Mouse (Mus musculus): Measurements from ENCODE around the gene Tgm3. TPM values are rescaled to one million over a fixed set of nuclear protein-coding genes. Genes with fewer than 3 reads are reported as not detected.

Tgm3 gene
- polyA plus RNA-seq (2014; fragmentation: Nextera tagmentation; extraction: Ambion mirVana), result 0.06 TPM in 1 of 2 replicates, not detected in the other

GRCm38 (mm10) chr2:130012026-130012425 lies at the start of gene Tgm3:
Gene Tgm3, plus strand, starts transcription at chr2:130012349.
- no peak within 1 kb of the TSS for H3K27ac ChIP-seq (ENCODE audit: low read depth, low read length)
- WGBS (ENCODE audit: insufficient replicate concordance), result 31% methylated on average over 7 of the region's 7 CpGs
- H3K4me2 ChIP-seq, result no peak within 1 kb of the TSS
- H3K36me3 ChIP-seq (ENCODE audit: control insufficient read depth, insufficient read depth, low read length), result no peaks in the 10 kb centered on the region
- H3K4me1 ChIP-seq (ENCODE audit: control insufficient read depth, insufficient read depth, low read length), result no peaks in the 10 kb centered on the region
- H3K4me3 ChIP-seq (ENCODE audit: low read depth, low read length), result no peak within 1 kb of the TSS
- H3K27me3 ChIP-seq (ENCODE audit: control insufficient read depth, insufficient read depth, low read length), result peaks cover 6% of the 10 kb centered on the region; the same call in 1 of the 2 replicates
- no peak within 1 kb of the TSS for H3K9ac ChIP-seq (ENCODE audit: low read depth, low read length)
- no peak for ATAC-seq (replicated peaks; ENCODE audit: insufficient number of reproducible peaks, low FRiP score, low TSS enrichment)
- H3K9me3 ChIP-seq (replicated peaks; ENCODE audit: control insufficient read depth, low read length), result no peaks in the 10 kb centered on the region

GRCm38 (mm10) chr2:129980608-129981007 lies 31.5 kb upstream of the Tgm3 start:
- Histone ChIP-seq H3K27me3 (ENCODE audit: control insufficient read depth, insufficient read depth, low read length) (no peaks in the 10 kb centered on the region), H3K9me3 (replicated peaks; ENCODE audit: control insufficient read depth, low read length) (no peaks in the 10 kb centered on the region), H3K4me2 (no peak overlapping the region), H3K36me3 (ENCODE audit: control insufficient read depth, insufficient read depth, low read length) (no peaks in the 10 kb centered on the region), H3K4me1 (ENCODE audit: control insufficient read depth, insufficient read depth, low read length) (no peaks in the 10 kb centered on the region), H3K9ac (ENCODE audit: low read depth, low read length) (no peak overlapping the region), H3K27ac (ENCODE audit: low read depth, low read length) (no peak overlapping the region), H3K4me3 (ENCODE audit: low read depth, low read length) (no peak overlapping the region)
- ATAC-seq (replicated peaks; ENCODE audit: insufficient number of reproducible peaks, low FRiP score, low TSS enrichment), result no peak
- 83% methylated on average over 4 of the region's 4 CpGs for WGBS (ENCODE audit: insufficient replicate concordance)

- no peak overlapping the region for H3K4me3 ChIP-seq (ENCODE audit: low read depth, low read length)
- H3K9ac ChIP-seq (ENCODE audit: low read depth, low read length), result no peak overlapping the region
- no peak for ATAC-seq (replicated peaks; ENCODE audit: insufficient number of reproducible peaks, low FRiP score, low TSS enrichment)
- H3K27me3 ChIP-seq (ENCODE audit: control insufficient read depth, insufficient read depth, low read length), result no peaks in the 10 kb centered on the region
- no peak overlapping the region for H3K4me2 ChIP-seq
- no peaks in the 10 kb centered on the region for H3K9me3 ChIP-seq (replicated peaks; ENCODE audit: control insufficient read depth, low read length)
- H3K36me3 ChIP-seq (ENCODE audit: control insufficient read depth, insufficient read depth, low read length), result no peaks in the 10 kb centered on the region
- no peaks in the 10 kb centered on the region for H3K4me1 ChIP-seq (ENCODE audit: control insufficient read depth, insufficient read depth, low read length)
- H3K27ac ChIP-seq (ENCODE audit: low read depth, low read length), result no peak overlapping the region
- WGBS (ENCODE audit: insufficient replicate concordance), result 86% methylated on average over 6 of the region's 6 CpGs
Measured at GRCm38 (mm10) chr2:129987527-129988045, 24.6 kb upstream of the Tgm3 start.

DNA sequence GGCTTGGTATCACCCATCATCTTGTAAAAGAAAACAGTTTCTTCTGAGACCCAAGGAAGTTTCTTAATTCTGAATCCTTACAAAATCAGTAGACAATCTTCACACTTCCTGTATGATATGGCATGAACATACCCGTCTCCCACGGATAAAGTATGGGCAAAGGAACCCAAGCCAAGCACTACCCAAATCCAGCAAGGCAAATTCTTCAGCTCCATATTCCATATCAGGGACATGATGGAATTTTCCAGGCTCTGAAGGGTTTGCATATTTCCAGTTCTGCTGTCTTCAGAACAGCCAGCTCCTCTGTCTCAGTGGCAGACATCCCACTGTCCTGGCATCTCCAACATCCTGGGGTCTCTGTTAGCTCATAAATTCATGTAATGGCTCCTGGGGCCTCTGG lies 22.5 kb upstream of the Tgm3 start:
- Histone ChIP-seq H3K9ac (ENCODE audit: low read depth, low read length) (no peak overlapping the region), H3K4me1 (ENCODE audit: control insufficient read depth, insufficient read depth, low read length) (no peaks in the 10 kb centered on the region), H3K4me2 (no peak overlapping the region), H3K4me3 (ENCODE audit: low read depth, low read length) (no peak overlapping the region), H3K36me3 (ENCODE audit: control insufficient read depth, insufficient read depth, low read length) (no peaks in the 10 kb centered on the region), H3K27ac (ENCODE audit: low read depth, low read length) (no peak overlapping the region), H3K9me3 (replicated peaks; ENCODE audit: control insufficient read depth, low read length) (no peaks in the 10 kb centered on the region), H3K27me3 (ENCODE audit: control insufficient read depth, insufficient read depth, low read length) (no peaks in the 10 kb centered on the region)
- no peak for ATAC-seq (replicated peaks; ENCODE audit: insufficient number of reproducible peaks, low FRiP score, low TSS enrichment)
- WGBS (ENCODE audit: insufficient replicate concordance), result 68% methylated on average over 2 of the region's 2 CpGs

- no peak overlapping the region for H3K4me2 ChIP-seq
- WGBS (ENCODE audit: insufficient replicate concordance), result 77% methylated on average over 3 of the region's 3 CpGs
- no peak overlapping the region for H3K4me3 ChIP-seq (ENCODE audit: low read depth, low read length)
Measured at GRCm38 (mm10) chr2:129994468-129994867, 17.7 kb upstream of the Tgm3 start.

DNA sequence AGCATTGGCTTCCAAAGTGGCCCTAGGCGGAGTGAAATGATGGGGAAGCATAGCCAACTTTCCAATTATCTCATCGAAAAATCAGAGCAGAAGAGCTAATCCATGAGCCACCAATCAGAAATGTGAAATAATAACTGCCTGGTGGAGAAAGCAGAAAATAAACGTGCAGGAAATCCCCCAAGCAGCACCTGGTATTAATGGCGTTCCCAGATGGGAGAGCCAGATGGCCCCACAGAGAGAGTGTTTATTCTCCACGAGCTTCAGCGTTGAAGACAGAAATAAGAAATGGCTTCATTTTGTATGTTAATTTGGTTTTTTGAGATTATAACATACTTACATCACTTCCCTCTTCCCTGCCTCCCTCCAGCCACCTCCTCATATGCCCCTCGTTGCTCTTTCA lies 13.7 kb upstream of the Tgm3 start:
- Histone ChIP-seq H3K4me3 (ENCODE audit: low read depth, low read length) (no peak overlapping the region), H3K9ac (ENCODE audit: low read depth, low read length) (no peak overlapping the region), H3K4me2 (no peak overlapping the region), H3K27ac (ENCODE audit: low read depth, low read length) (no peak overlapping the region), H3K4me1 (ENCODE audit: control insufficient read depth, insufficient read depth, low read length) (no peaks in the 10 kb centered on the region), H3K27me3 (ENCODE audit: control insufficient read depth, insufficient read depth, low read length) (no peaks in the 10 kb centered on the region), H3K9me3 (replicated peaks; ENCODE audit: control insufficient read depth, low read length) (no peaks in the 10 kb centered on the region), H3K36me3 (ENCODE audit: control insufficient read depth, insufficient read depth, low read length) (no peaks in the 10 kb centered on the region)
- WGBS (ENCODE audit: insufficient replicate concordance), result 72% methylated on average over 7 of the region's 7 CpGs
- no peak for ATAC-seq (replicated peaks; ENCODE audit: insufficient number of reproducible peaks, low FRiP score, low TSS enrichment)

More at GRCm38 (mm10) chr2:129994468-129994867, 17.7 kb upstream of the Tgm3 start:
- no peak for ATAC-seq (replicated peaks; ENCODE audit: insufficient number of reproducible peaks, low FRiP score, low TSS enrichment)
- Histone ChIP-seq H3K9me3 (replicated peaks; ENCODE audit: control insufficient read depth, low read length) (no peaks in the 10 kb centered on the region), H3K27ac (ENCODE audit: low read depth, low read length) (no peak overlapping the region), H3K4me1 (ENCODE audit: control insufficient read depth, insufficient read depth, low read length) (no peaks in the 10 kb centered on the region), H3K9ac (ENCODE audit: low read depth, low read length) (no peak overlapping the region), H3K27me3 (ENCODE audit: control insufficient read depth, insufficient read depth, low read length) (no peaks in the 10 kb centered on the region), H3K36me3 (ENCODE audit: control insufficient read depth, insufficient read depth, low read length) (no peaks in the 10 kb centered on the region)

DNA sequence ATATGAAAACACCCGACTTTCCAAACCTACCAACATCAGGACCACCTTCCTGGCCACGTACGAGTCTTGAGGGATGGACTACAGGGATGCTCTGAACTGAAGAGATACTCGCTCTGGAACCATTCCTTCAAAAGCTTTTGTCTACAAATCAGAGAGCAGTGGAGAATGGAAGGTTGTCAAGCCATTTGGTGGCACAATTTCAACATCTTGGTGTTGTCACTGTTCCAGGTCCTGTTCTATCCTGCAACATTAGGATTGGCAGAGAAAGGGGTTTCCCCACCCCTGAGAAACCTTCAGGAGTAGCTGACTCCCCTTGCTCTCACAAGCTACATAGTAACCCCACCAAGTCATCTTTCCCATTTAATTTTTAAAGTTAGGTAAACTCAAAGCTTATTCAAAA lies 12.9 kb upstream of the Tgm3 start:
- no peak for ATAC-seq (replicated peaks; ENCODE audit: insufficient number of reproducible peaks, low FRiP score, low TSS enrichment)
- H3K4me2 ChIP-seq, result no peak overlapping the region
- WGBS (ENCODE audit: insufficient replicate concordance), result 79% methylated on average over 4 of the region's 4 CpGs
- no peak overlapping the region for H3K4me3 ChIP-seq (ENCODE audit: low read depth, low read length)
- no peak overlapping the region for H3K27ac ChIP-seq (ENCODE audit: low read depth, low read length)
- no peak overlapping the region for H3K9ac ChIP-seq (ENCODE audit: low read depth, low read length)
- H3K27me3 ChIP-seq (ENCODE audit: control insufficient read depth, insufficient read depth, low read length), result no peaks in the 10 kb centered on the region
- peaks cover 2% of the 10 kb centered on the region; the same call in 1 of the 2 replicates for H3K4me1 ChIP-seq (ENCODE audit: control insufficient read depth, insufficient read depth, low read length)
- H3K36me3 ChIP-seq (ENCODE audit: control insufficient read depth, insufficient read depth, low read length), result no peaks in the 10 kb centered on the region
- no peaks in the 10 kb centered on the region for H3K9me3 ChIP-seq (replicated peaks; ENCODE audit: control insufficient read depth, low read length)

DNA sequence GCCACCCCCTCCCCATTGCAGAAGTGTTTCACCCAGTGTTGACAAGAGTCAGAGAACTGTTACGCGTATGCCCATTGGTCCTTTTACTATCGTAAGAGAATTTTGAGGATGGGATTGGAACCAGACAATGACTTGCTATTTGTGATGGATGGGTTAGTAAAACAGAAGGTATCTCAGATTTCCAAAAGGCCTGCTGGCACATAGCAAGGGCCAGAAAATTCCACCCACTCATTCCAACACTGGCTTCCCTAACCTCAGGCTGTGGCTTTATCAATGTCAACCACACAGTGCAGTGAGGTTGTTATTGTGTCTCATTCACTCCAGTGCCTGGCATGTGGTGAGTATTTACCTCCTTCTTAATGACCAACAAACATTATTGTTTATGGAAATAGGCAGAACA lies 11.5 kb upstream of the Tgm3 start:
- Histone ChIP-seq H3K4me3 (ENCODE audit: low read depth, low read length) (no peak overlapping the region), H3K4me2 (no peak overlapping the region), H3K9me3 (replicated peaks; ENCODE audit: control insufficient read depth, low read length) (no peaks in the 10 kb centered on the region), H3K4me1 (ENCODE audit: control insufficient read depth, insufficient read depth, low read length) (peaks cover 2% of the 10 kb centered on the region; the same call in 1 of the 2 replicates), H3K27me3 (ENCODE audit: control insufficient read depth, insufficient read depth, low read length) (no peaks in the 10 kb centered on the region), H3K27ac (ENCODE audit: low read depth, low read length) (no peak overlapping the region), H3K9ac (ENCODE audit: low read depth, low read length) (no peak overlapping the region), H3K36me3 (ENCODE audit: control insufficient read depth, insufficient read depth, low read length) (no peaks in the 10 kb centered on the region)
- WGBS (ENCODE audit: insufficient replicate concordance), result 89% methylated on average over 3 of the region's 3 CpGs
- no peak for ATAC-seq (replicated peaks; ENCODE audit: insufficient number of reproducible peaks, low FRiP score, low TSS enrichment)

DNA sequence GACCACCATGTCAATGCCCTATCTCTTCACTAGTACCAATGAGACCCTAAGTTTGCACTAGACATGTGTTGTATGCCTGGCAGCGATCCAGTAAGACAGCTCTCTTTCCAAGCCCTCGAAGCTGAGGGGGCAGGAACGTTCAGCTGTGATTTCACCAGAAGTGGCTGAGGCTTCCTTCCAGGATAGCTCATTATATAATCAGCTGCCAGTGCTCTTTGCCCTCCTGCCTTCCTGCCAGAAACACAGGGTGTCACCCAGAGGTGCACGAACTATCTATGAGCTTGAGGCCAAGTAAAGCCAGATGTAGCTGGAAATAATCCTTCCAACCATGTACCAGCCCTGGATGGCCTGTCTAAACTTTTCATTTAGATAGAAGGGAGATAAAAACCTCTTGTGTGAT lies 8.1 kb upstream of the Tgm3 start:
- Histone ChIP-seq H3K27ac (ENCODE audit: low read depth, low read length) (no peak overlapping the region), H3K4me3 (ENCODE audit: low read depth, low read length) (no peak overlapping the region), H3K4me1 (ENCODE audit: control insufficient read depth, insufficient read depth, low read length) (peaks cover 2% of the 10 kb centered on the region; the same call in 1 of the 2 replicates), H3K27me3 (ENCODE audit: control insufficient read depth, insufficient read depth, low read length) (no peaks in the 10 kb centered on the region), H3K36me3 (ENCODE audit: control insufficient read depth, insufficient read depth, low read length) (no peaks in the 10 kb centered on the region), H3K9ac (ENCODE audit: low read depth, low read length) (no peak overlapping the region), H3K9me3 (replicated peaks; ENCODE audit: control insufficient read depth, low read length) (no peaks in the 10 kb centered on the region), H3K4me2 (no peak overlapping the region)
- ATAC-seq (replicated peaks; ENCODE audit: insufficient number of reproducible peaks, low FRiP score, low TSS enrichment), result no peak
- WGBS (ENCODE audit: insufficient replicate concordance), result 36% methylated on average over 4 of the region's 4 CpGs

Data from heart, embryonic 11.5 days (tissue).